21 mouse cellular contexts compared by ENCODE assay signal in genomic region chr6:125268799-125269198, GRCm38 (mm10). TPM values are rescaled to one million over a fixed set of nuclear protein-coding genes. Genes with fewer than 3 reads are reported as not detected.
"Had no signal": no experiment of that assay in that cellular context is flagged by ENCODE, and none has a peak within 500 bp of the region (broad histone marks: within the 10 kb centered on the region; RNA-seq: fewer than 3 reads in every experiment).

No protein-coding gene starts in this region.

- ATAC-seq: inflammation-experienced regulatory T-cells, adult 6 months; liver, embryonic 12.5 days; midbrain, embryonic 15.5 days had no signal

- H3K4me2 ChIP-seq: limb, embryonic 13.5 days; liver, embryonic 12.5 days; liver, embryonic 15.5 days; midbrain, embryonic 12.5 days; midbrain, embryonic 15.5 days had no signal

- H3K9ac ChIP-seq: limb, embryonic 13.5 days; liver, embryonic 12.5 days; liver, embryonic 15.5 days; midbrain, embryonic 12.5 days; midbrain, embryonic 15.5 days had no signal

- H3K4me1 ChIP-seq: midbrain, embryonic 12.5 days had no signal

- H3K4me3 ChIP-seq: limb, embryonic 13.5 days; liver, embryonic 12.5 days; liver, embryonic 15.5 days; midbrain, embryonic 12.5 days; midbrain, embryonic 15.5 days; myocyte had no signal

- H3K9me3 ChIP-seq: limb, embryonic 13.5 days; liver, embryonic 12.5 days; liver, embryonic 15.5 days; midbrain, embryonic 12.5 days; midbrain, embryonic 15.5 days had no signal

- H3K36me3 ChIP-seq: limb, embryonic 13.5 days; liver, embryonic 12.5 days; liver, embryonic 15.5 days; midbrain, embryonic 12.5 days; midbrain, embryonic 15.5 days had no signal

- H3K27me3 ChIP-seq: liver, embryonic 15.5 days; midbrain, embryonic 15.5 days had no signal

- DNase-seq: kidney, adult 11 months; kidney, postnatal 10 days; kidney, postnatal 36 days; left cerebral cortex, postnatal 4 days; lung, adult 2 months; lung, postnatal 14 days; lung, postnatal 4 days; thymus, postnatal 25 days had no signal

- H3K27ac ChIP-seq: limb, embryonic 13.5 days; liver, embryonic 12.5 days; liver, embryonic 15.5 days; midbrain, embryonic 12.5 days; midbrain, embryonic 15.5 days; stomach, postnatal 0 days had no signal

RNA-seq across cellular contexts. Expression of gene Tuba3a, which starts 17.0 kb away (rescaled TPM):
- polyA plus RNA-seq: kidney, embryonic 14.5 days; liver, embryonic 12.5 days; liver, embryonic 15.5 days; midbrain, embryonic 12.5 days; midbrain, embryonic 15.5 days; myocyte; neural tube, embryonic 14.5 days; small intestine, adult 2 months; spleen, adult 2 months; stomach, embryonic 14.5 days had no signal

RNA-seq across cellular contexts. Expression of gene Scnn1a, which starts 51.7 kb away (rescaled TPM):
- polyA plus RNA-seq: inflammation-experienced regulatory T-cells, adult 6 months had no signal
